Mouse (Mus musculus) bone marrow macrophage, adult 2 months (primary cell): ENCODE data around the gene Prpf40b.

Source experiments
- CTCF ChIP-seq: IDR thresholded peaks from 2 replicates; pipeline ENCODE4 v1.5.1; 2012; ENCODE audit warnings: low read depth, mild to moderate bottlenecking, low read length, moderate library complexity
- POLR2A ChIP-seq: IDR thresholded peaks from 2 replicates; pipeline ENCODE4 v1.6.1; 2012; ENCODE audit warnings: mild to moderate bottlenecking, low read depth, low read length, borderline replicate concordance

GRCm38 (mm10) chr15:99341102-99341501, 46.2 kb downstream of the Prpf40b start:
- no peak for TF ChIP-seq POLR2A
- no peak for TF ChIP-seq CTCF
